Mouse (Mus musculus) heart, postnatal 0 days (tissue): ENCODE measurements around the gene Plpp7.

Experiments
- CTCF ChIP-seq: IDR thresholded peaks from 2 replicates; pipeline ENCODE4 v1.5.1; 2016; ENCODE audit warnings: antibody characterized with exemption, control low read depth, low read depth
- EP300 ChIP-seq: IDR thresholded peaks from 2 replicates; pipeline ENCODE4 v1.6.1; 2016; ENCODE audit warnings: antibody characterized with exemption, low read depth

DNA sequence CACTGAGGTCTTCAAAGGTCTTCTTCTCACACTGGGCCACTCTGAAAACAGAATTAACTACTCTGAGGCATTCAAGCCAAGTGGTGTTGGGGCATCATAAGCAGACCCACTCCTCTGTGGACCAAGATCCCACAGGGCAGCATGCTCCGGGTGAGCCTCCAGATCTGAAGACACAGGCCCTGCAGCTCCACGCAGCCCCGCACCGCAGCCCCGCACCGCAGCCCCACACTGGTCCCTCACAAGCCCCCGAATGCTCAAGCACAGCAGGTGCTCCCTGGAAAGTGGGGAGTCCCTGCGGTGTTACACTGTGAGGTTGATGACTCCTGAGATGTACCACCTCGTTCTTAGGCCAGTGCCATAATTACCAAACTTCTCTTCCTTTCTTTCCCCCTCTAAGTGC lies 37.1 kb upstream of the Plpp7 start:
- TF ChIP-seq CTCF, result no peak
- TF ChIP-seq EP300, result no peak
